Mouse (Mus musculus): ENCODE measurements at regions not wholly inside any gene's neighbourhood (a gene's known extent, or its start where the extent isn't known, plus 50 kb on each side); places are given as distances from the start of the nearest gene placed in this dataset.

GRCm38 (mm10) chr7:136665901-136666300 lies 228.5 kb upstream of the Mgmt start:
- no peak for DNase-seq (ENCODE audit: inconsistent ontology term)

- peak; percentile 19 for DNase-seq (ENCODE audit: inconsistent ontology term)
These were observed 227.7 kb upstream of the Mgmt start for GRCm38 (mm10) chr7:136666707-136667106.

GRCm38 (mm10) chr7:136670675-136671074 lies 223.7 kb upstream of the Mgmt start:
- DNase-seq (ENCODE audit: inconsistent ontology term): no peak

- DNase-seq (ENCODE audit: inconsistent ontology term): no peak
These were observed 220.3 kb upstream of the Mgmt start for GRCm38 (mm10) chr7:136674159-136674558.

- DNase-seq (ENCODE audit: inconsistent ontology term): no peak
These were observed 219.4 kb upstream of the Mgmt start for GRCm38 (mm10) chr7:136675041-136675440.

GRCm38 (mm10) chr7:136676104-136676503 lies 218.3 kb upstream of the Mgmt start:
- no peak for DNase-seq (ENCODE audit: inconsistent ontology term)

GRCm38 (mm10) chr7:136676987-136677545 lies 217.3 kb upstream of the Mgmt start:
- no peak for DNase-seq (ENCODE audit: inconsistent ontology term)

GRCm38 (mm10) chr7:136689579-136689978 lies 204.8 kb upstream of the Mgmt start:
- no peak for DNase-seq (ENCODE audit: inconsistent ontology term)

- no peak for DNase-seq (ENCODE audit: inconsistent ontology term)
These were observed 188.2 kb upstream of the Mgmt start for GRCm38 (mm10) chr7:136706246-136706645.

- DNase-seq (ENCODE audit: inconsistent ontology term): no peak
These were observed 187.0 kb upstream of the Mgmt start for GRCm38 (mm10) chr7:136707200-136708003.

GRCm38 (mm10) chr7:136708004-136708435 lies 186.4 kb upstream of the Mgmt start:
- no peak for DNase-seq (ENCODE audit: inconsistent ontology term)

- no peak for DNase-seq (ENCODE audit: inconsistent ontology term)
These were observed 183.8 kb upstream of the Mgmt start for GRCm38 (mm10) chr7:136710653-136711052.

- no peak for DNase-seq (ENCODE audit: inconsistent ontology term)
These were observed 181.3 kb upstream of the Mgmt start for GRCm38 (mm10) chr7:136712962-136713640.

GRCm38 (mm10) chr7:136727628-136728402 lies 166.6 kb upstream of the Mgmt start:
- DNase-seq (ENCODE audit: inconsistent ontology term): no peak

- no peak for DNase-seq (ENCODE audit: inconsistent ontology term)
These were observed 152.2 kb upstream of the Mgmt start for GRCm38 (mm10) chr7:136742171-136742570.

GRCm38 (mm10) chr7:136745412-136745811 lies 149.0 kb upstream of the Mgmt start:
- DNase-seq (ENCODE audit: inconsistent ontology term): no peak

GRCm38 (mm10) chr7:136751477-136751876 lies 142.9 kb upstream of the Mgmt start:
- no peak for DNase-seq (ENCODE audit: inconsistent ontology term)

- no peak for DNase-seq (ENCODE audit: inconsistent ontology term)
These were observed 139.6 kb upstream of the Mgmt start for GRCm38 (mm10) chr7:136754821-136755220.

GRCm38 (mm10) chr7:136765026-136765425 lies 129.4 kb upstream of the Mgmt start:
- no peak for DNase-seq (ENCODE audit: inconsistent ontology term)

- DNase-seq (ENCODE audit: inconsistent ontology term): no peak
These were observed 127.2 kb upstream of the Mgmt start for GRCm38 (mm10) chr7:136767231-136767630.

- DNase-seq (ENCODE audit: inconsistent ontology term): no peak
These were observed 113.7 kb upstream of the Mgmt start for GRCm38 (mm10) chr7:136780708-136781107.

GRCm38 (mm10) chr7:136791162-136791561 lies 103.3 kb upstream of the Mgmt start:
- no peak for DNase-seq (ENCODE audit: inconsistent ontology term)
